Mouse (Mus musculus) left cerebral cortex, adult 8-10 months (tissue): ENCODE results near the gene Ndufs8. TPM values are rescaled to one million over a fixed set of nuclear protein-coding genes. Genes with fewer than 3 reads are reported as not detected.

Experiments
- DNase-seq, 2 experiments: peaks; one replicate each; pipeline ENCODE4 v3.0.0; 2022; ENCODE audit warnings: low spot score in 2 of 2
- total RNA-seq, 4 experiments: library from RNA; stranded (reverse); gene quantifications; 2 replicates each; pipeline ENCODE4 v1.2.4; 2022

Gene Ndufs8
- total RNA-seq, 4 experiments from 2014 or later = 136 to 159 (median 145) TPM

GRCm38 (mm10) chr19:3931716-3932115 is 19.1 kb upstream of the Ndufs8 start:
- DNase-seq = no peak

GRCm38 (mm10) chr19:3930262-3931057 is 17.9 kb upstream of the Ndufs8 start:
- DNase-seq = no peak

GRCm38 (mm10) chr19:3929211-3929941 is 16.8 kb upstream of the Ndufs8 start, which contains the start of gene Aldh3b1:
TSS of gene Aldh3b1 (minus strand) at chr19:3929808.
- peak in 1 of 2 experiments; percentile 47 for DNase-seq

GRCm38 (mm10) chr19:3928779-3929178 is 16.2 kb upstream of the Ndufs8 start:
- DNase-seq = no peak

- no peak for DNase-seq
These were observed 15.4 kb upstream of the Ndufs8 start for GRCm38 (mm10) chr19:3927989-3928388.

GRCm38 (mm10) chr19:3926685-3927084 is 14.1 kb upstream of the Ndufs8 start:
- DNase-seq = no peak

GRCm38 (mm10) chr19:3926279-3926678 is 13.7 kb upstream of the Ndufs8 start:
- DNase-seq = no peak

GRCm38 (mm10) chr19:3925859-3926258 is 13.3 kb upstream of the Ndufs8 start:
- DNase-seq = no peak

GRCm38 (mm10) chr19:3924868-3925267 is 12.3 kb upstream of the Ndufs8 start:
- no peak for DNase-seq

GRCm38 (mm10) chr19:3924190-3924589 is 11.6 kb upstream of the Ndufs8 start:
- no peak for DNase-seq

- DNase-seq = no peak
These were observed 11.0 kb upstream of the Ndufs8 start for GRCm38 (mm10) chr19:3923586-3923985.

- DNase-seq = no peak
These were observed 10.2 kb upstream of the Ndufs8 start for GRCm38 (mm10) chr19:3922661-3923371.

- no peak for DNase-seq
These were observed 7.4 kb upstream of the Ndufs8 start for GRCm38 (mm10) chr19:3919928-3920327.

- DNase-seq = no peak
These were observed 4.2 kb upstream of the Ndufs8 start for GRCm38 (mm10) chr19:3916727-3917126.

- DNase-seq = no peak
These were observed 2.0 kb upstream of the Ndufs8 start for GRCm38 (mm10) chr19:3914535-3914934.

GRCm38 (mm10) chr19:3913692-3914091 is 1.1 kb upstream of the Ndufs8 start:
- DNase-seq = no peak

- no peak for DNase-seq
These were observed 2.4 kb downstream of the Ndufs8 start for GRCm38 (mm10) chr19:3910206-3910605.

GRCm38 (mm10) chr19:3907876-3908660 is 4.5 kb downstream of the Ndufs8 start:
- DNase-seq = no peak

GRCm38 (mm10) chr19:3906795-3907786 is 5.5 kb downstream of the Ndufs8 start, which contains the start of gene Tcirg1:
TSS of gene Tcirg1 (minus strand) at chr19:3907133.
- DNase-seq = peak in 1 of 2 experiments; percentile 41

GRCm38 (mm10) chr19:3906326-3906725 is 6.2 kb downstream of the Ndufs8 start:
- no peak for DNase-seq
